ENCODE assay signal across 7 mouse cellular contexts in the genomic region with DNA sequence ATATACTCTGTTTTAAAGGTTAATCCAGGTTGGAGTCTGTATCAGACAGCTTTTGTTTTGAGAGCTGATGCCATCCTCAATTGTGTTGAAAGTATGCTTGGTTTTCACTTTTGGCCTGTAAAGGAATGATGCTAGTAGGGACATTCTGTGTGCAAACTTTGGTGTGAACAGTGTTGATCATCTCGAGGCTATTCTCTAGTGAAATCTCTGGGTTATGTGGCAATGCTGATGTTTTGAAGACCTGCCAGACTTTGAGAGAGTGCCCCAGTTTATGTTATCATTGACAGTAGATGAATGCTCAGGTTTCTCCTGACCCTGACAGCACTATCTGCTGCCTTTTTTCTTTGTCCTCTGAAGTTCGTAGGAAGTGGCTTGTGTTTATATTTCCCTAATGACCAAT. TPM values are rescaled to one million over a fixed set of nuclear protein-coding genes. Genes with fewer than 3 reads are reported as not detected.
DNase-seq lines count a peak whose midpoint lies in the region; ATAC-seq lines count a peak whose summit lies in the region.

No protein-coding gene starts in this region.

- peak overlapping the region; percentile 72 for H3K4me2 ChIP-seq in forebrain, embryonic 12.5 days
- H3K4me2 ChIP-seq in limb, embryonic 15.5 days: peak overlapping the region; percentile 72

- no peaks in the 10 kb centered on the region for H3K9me3 ChIP-seq in megakaryocyte, embryonic 14.5 days
- H3K9me3 ChIP-seq in forebrain, embryonic 12.5 days: no peaks in the 10 kb centered on the region
- H3K9me3 ChIP-seq in limb, embryonic 15.5 days: no peaks in the 10 kb centered on the region

- H3K36me3 ChIP-seq in megakaryocyte, embryonic 14.5 days (replicated peaks; ENCODE audit: low read length): peaks cover 12% of the 10 kb centered on the region
- H3K36me3 ChIP-seq in forebrain, embryonic 12.5 days (replicated peaks): peaks cover 9% of the 10 kb centered on the region
- H3K36me3 ChIP-seq in limb, embryonic 15.5 days: peaks cover 10% of the 10 kb centered on the region

- DNase-seq in right cerebral cortex, postnatal 14 days: no peak
- DNase-seq in kidney, adult 18-20 months: no peak
- no peak for DNase-seq in spleen, postnatal 36 days (ENCODE audit: low spot score in 2 of 2)

- H3K27ac ChIP-seq in forebrain, embryonic 12.5 days: no peak overlapping the region
- no peak overlapping the region for H3K27ac ChIP-seq in limb, embryonic 15.5 days

- H3K9ac ChIP-seq in forebrain, embryonic 12.5 days: no peak overlapping the region
- H3K9ac ChIP-seq in limb, embryonic 15.5 days: no peak overlapping the region

- WGBS in forebrain, embryonic 12.5 days: 77% methylated on average over 2 of the region's 2 CpGs
- WGBS in limb, embryonic 15.5 days: 53% methylated on average over 2 of the region's 2 CpGs

- ATAC-seq in megakaryocyte, adult 5-6 weeks (ENCODE audit: poor library complexity, severe bottlenecking): no peak
- no peak for ATAC-seq in forebrain, embryonic 12.5 days (ENCODE audit: low FRiP score)
- ATAC-seq in limb, embryonic 15.5 days (ENCODE audit: insufficient number of reproducible peaks, low FRiP score, low TSS enrichment, low read depth): no peak

- H3K4me3 ChIP-seq in megakaryocyte, embryonic 14.5 days (replicated peaks): peak overlapping the region; percentile 98
- H3K4me3 ChIP-seq in forebrain, embryonic 12.5 days (replicated peaks): peak overlapping the region; percentile 74
- peak overlapping the region; percentile 99 for H3K4me3 ChIP-seq in limb, embryonic 15.5 days

- no peaks in the 10 kb centered on the region for H3K27me3 ChIP-seq in megakaryocyte, embryonic 14.5 days (replicated peaks)
- H3K27me3 ChIP-seq in forebrain, embryonic 12.5 days: no peaks in the 10 kb centered on the region
- H3K27me3 ChIP-seq in limb, embryonic 15.5 days: no peaks in the 10 kb centered on the region

- H3K4me1 ChIP-seq in megakaryocyte, embryonic 14.5 days: peaks cover 59% of the 10 kb centered on the region
- peaks cover 18% of the 10 kb centered on the region for H3K4me1 ChIP-seq in forebrain, embryonic 12.5 days
- peaks cover 16% of the 10 kb centered on the region for H3K4me1 ChIP-seq in limb, embryonic 15.5 days

RNA-seq across cellular contexts. Expression of gene Fam161b, which starts 1.2 kb away (rescaled TPM):
- 0.09 TPM in 1 of 2 replicates, not detected in the other for polyA plus RNA-seq in megakaryocyte, embryonic 14.5 days (2012; ENCODE audit: insufficient read depth, low replicate concordance)
- total RNA-seq in megakaryocyte, adult 5-6 weeks (2015): 0.48 and 0.58 TPM in 2 replicates
- 0.40 and 1.1 TPM in 2 replicates for total RNA-seq in megakaryocyte, adult 5-6 weeks (2017)
- 11.6 and 12.0 TPM in 2 replicates for polyA plus RNA-seq in forebrain, embryonic 12.5 days (2016; fragmentation: Nextera tagmentation; extraction: Ambion mirVana)
- 2.7 and 3.2 TPM in 2 replicates for polyA plus RNA-seq in limb, embryonic 15.5 days (2015; fragmentation: Nextera tagmentation; extraction: Ambion mirVana)

RNA-seq across cellular contexts. Expression of gene Coq6, which starts 1.4 kb away (rescaled TPM):
- polyA plus RNA-seq in megakaryocyte, embryonic 14.5 days (2012; ENCODE audit: insufficient read depth, low replicate concordance): 1.5 and 4.0 TPM in 2 replicates
- total RNA-seq in megakaryocyte, adult 5-6 weeks (2015): 10.1 and 10.4 TPM in 2 replicates
- 5.7 and 7.9 TPM in 2 replicates for total RNA-seq in megakaryocyte, adult 5-6 weeks (2017)
- polyA plus RNA-seq in forebrain, embryonic 12.5 days (2016; fragmentation: Nextera tagmentation; extraction: Ambion mirVana): 39.5 and 40.5 TPM in 2 replicates
- 41.5 and 42.2 TPM in 2 replicates for polyA plus RNA-seq in limb, embryonic 15.5 days (2015; fragmentation: Nextera tagmentation; extraction: Ambion mirVana)

RNA-seq across cellular contexts. Expression of gene Entpd5, which starts 46.0 kb away (rescaled TPM):
- 0.83 and 1.0 TPM in 2 replicates for polyA plus RNA-seq in megakaryocyte, embryonic 14.5 days (2012; ENCODE audit: insufficient read depth, low replicate concordance)
- 8.8 and 11.0 TPM in 2 replicates for total RNA-seq in megakaryocyte, adult 5-6 weeks (2015)
- 10.5 and 11.2 TPM in 2 replicates for total RNA-seq in megakaryocyte, adult 5-6 weeks (2017)
- polyA plus RNA-seq in forebrain, embryonic 12.5 days (2016; fragmentation: Nextera tagmentation; extraction: Ambion mirVana): 11.0 and 13.8 TPM in 2 replicates
- polyA plus RNA-seq in limb, embryonic 15.5 days (2015; fragmentation: Nextera tagmentation; extraction: Ambion mirVana): 16.2 and 16.4 TPM in 2 replicates

RNA-seq across cellular contexts. Expression of gene Bbof1, which starts 46.0 kb away (rescaled TPM):
- 0.95 TPM in 1 of 2 replicates, not detected in the other for polyA plus RNA-seq in megakaryocyte, embryonic 14.5 days (2012; ENCODE audit: insufficient read depth, low replicate concordance)
- total RNA-seq in megakaryocyte, adult 5-6 weeks (2015): 0.36 and 1.1 TPM in 2 replicates
- total RNA-seq in megakaryocyte, adult 5-6 weeks (2017): 1.5 and 2.3 TPM in 2 replicates
- 2.1 and 3.3 TPM in 2 replicates for polyA plus RNA-seq in forebrain, embryonic 12.5 days (2016; fragmentation: Nextera tagmentation; extraction: Ambion mirVana)
- polyA plus RNA-seq in limb, embryonic 15.5 days (2015; fragmentation: Nextera tagmentation; extraction: Ambion mirVana): 1.0 and 1.8 TPM in 2 replicates

RNA-seq across cellular contexts. Expression of gene Zfp410, which starts 46.2 kb away (rescaled TPM):
- 2.2 TPM in 1 of 2 replicates, not detected in the other for polyA plus RNA-seq in megakaryocyte, embryonic 14.5 days (2012; ENCODE audit: insufficient read depth, low replicate concordance)
- 37.7 and 43.1 TPM in 2 replicates for total RNA-seq in megakaryocyte, adult 5-6 weeks (2015)
- 25.3 and 32.6 TPM in 2 replicates for total RNA-seq in megakaryocyte, adult 5-6 weeks (2017)
- 114 and 117 TPM in 2 replicates for polyA plus RNA-seq in forebrain, embryonic 12.5 days (2016; fragmentation: Nextera tagmentation; extraction: Ambion mirVana)
- polyA plus RNA-seq in limb, embryonic 15.5 days (2015; fragmentation: Nextera tagmentation; extraction: Ambion mirVana): 79.8 and 90.6 TPM in 2 replicates
